ENCODE assay signal across 21 mouse cellular contexts in genomic region chr7:78796624-78797023, GRCm38 (mm10). TPM values are rescaled to one million over a fixed set of nuclear protein-coding genes. Genes with fewer than 3 reads are reported as not detected.
DNase-seq lines count a peak whose midpoint lies in the region; ATAC-seq lines count a peak whose summit lies in the region.
"Had no signal": no experiment of that assay in that cellular context is flagged by ENCODE, and none has a peak within 500 bp of the region (broad histone marks: within the 10 kb centered on the region; RNA-seq: fewer than 3 reads in every experiment).

No protein-coding gene starts in this region.

- ATAC-seq in frontal cortex, adult (ENCODE audit: low TSS enrichment): peak; percentile 68
- ATAC-seq: intestine, embryonic 16.5 days; midbrain, embryonic 15.5 days had no signal

- DNase-seq in frontal cortex, postnatal 25 days (ENCODE audit: low spot score in 2 of 2): no peak
- peak; percentile 32 to 58 for DNase-seq in left cerebral cortex, postnatal 14 days (ENCODE audit: low spot score in 2 of 2)
- no peak for DNase-seq in left cerebral cortex, postnatal 36 days (ENCODE audit: low spot score in 2 of 2)
- peak; percentile 84 for DNase-seq in brain, adult 2 months (ENCODE audit: low read depth, low spot score)
- DNase-seq in left cerebral cortex, postnatal 25 days (ENCODE audit: low spot score in 2 of 2): peak; percentile 23 to 90
- no peak for DNase-seq in thymus, postnatal 10 days (ENCODE audit: low spot score in 2 of 2)
- DNase-seq: adrenal gland, adult 8-10 months; cerebellum, adult 11-12 months; cerebellum, postnatal 10 days; heart, adult 2 months; heart, postnatal 4 days; kidney, adult 8-10 months; kidney, postnatal 4 days; retina, postnatal 1 day; right cerebral cortex, postnatal 14 days; thymus, postnatal 25 days had no signal

- intact Hi-C loops in left cerebral cortex, postnatal 14 days (cut with DNase I): loop anchor here (5.0 kb wide), 1 partner anchor 51 kb away; the partner anchor contains the start of gene Det1
- intact Hi-C loops in left cerebral cortex, postnatal 36 days (cut with DNase I): loop anchor here (2.0 to 10.0 kb wide), 2 partner anchors 50 to 288 kb away; partner anchors contain the start of gene Det1
- intact Hi-C loops in left cerebral cortex, postnatal 25 days (cut with DNase I): loop anchor here (10.0 kb wide), 2 partner anchors 288 to 558 kb away; no protein-coding TSS in a partner anchor

RNA-seq across cellular contexts. Expression of gene Mrpl46, which starts 13.3 kb away (rescaled TPM):
- total RNA-seq in left cerebral cortex, postnatal 14 days (2021): 10 to 100 TPM; 27.2 to 32.0 TPM
- 10 to 100 TPM; 32.0 to 38.1 TPM for total RNA-seq in left cerebral cortex, postnatal 36 days (2021)
- 10 to 100 TPM; 31.6 to 36.7 TPM for total RNA-seq in left cerebral cortex, postnatal 25 days (2021)

RNA-seq across cellular contexts. Expression of gene Mrps11, which starts 13.7 kb away (rescaled TPM):
- total RNA-seq in left cerebral cortex, postnatal 14 days (2021): 10 to 100 TPM; 39.3 to 39.9 TPM
- 10 to 100 TPM; 38.6 to 38.8 TPM for total RNA-seq in left cerebral cortex, postnatal 36 days (2021)
- total RNA-seq in left cerebral cortex, postnatal 25 days (2021): 10 to 100 TPM; 33.3 to 38.5 TPM

RNA-seq across cellular contexts. Expression of gene Det1, which starts 50.4 kb away (rescaled TPM):
- total RNA-seq in left cerebral cortex, postnatal 14 days (2021): 1 to 10 TPM; 4.8 to 5.7 TPM
- 1 to 10 TPM; 6.0 to 6.4 TPM for total RNA-seq in left cerebral cortex, postnatal 36 days (2021)
- total RNA-seq in left cerebral cortex, postnatal 25 days (2021): 1 to 10 TPM; 5.4 to 5.9 TPM

RNA-seq across cellular contexts. Expression of gene Ntrk3, which starts 58.8 kb away (rescaled TPM):
- total RNA-seq in left cerebral cortex, postnatal 14 days (2021): 100 to 1,000 TPM; 137 TPM
- total RNA-seq in left cerebral cortex, postnatal 36 days (2021): 100 to 1,000 TPM; 138 to 174 TPM
- 100 to 1,000 TPM; 149 to 159 TPM for total RNA-seq in left cerebral cortex, postnatal 25 days (2021)
- total RNA-seq: common myeloid progenitor, adult 5-6 weeks; megakaryocyte progenitor cell, adult 5-6 weeks had no signal

Comparison
In these comparisons a context has a peak if more than half of its experiments do, and no peak if none do; other contexts are left out.
1. DNase-seq: peak in left cerebral cortex, postnatal 14 days (2 of 2), brain, adult 2 months (single experiment) and left cerebral cortex, postnatal 25 days (2 of 2); none in frontal cortex, postnatal 25 days (0 of 2), left cerebral cortex, postnatal 36 days (0 of 2) and thymus, postnatal 10 days (0 of 2).